Mouse (Mus musculus): ENCODE results near the gene Tmbim1. TPM values are rescaled to one million over a fixed set of nuclear protein-coding genes. Genes with fewer than 3 reads are reported as not detected.
A peak's percentile ranks its signal among the peaks of the same experiment; 100 is the strongest.

Tmbim1 gene
- polyA plus RNA-seq, 1 experiment from 2014 or later: 7.1 TPM

GRCm38 (mm10) chr1:74316114-74316827 lies 10.8 kb upstream of the Tmbim1 start:
- no peak overlapping the region for H3K4me3 ChIP-seq (replicated peaks)
- H3K9ac ChIP-seq (replicated peaks): no peak overlapping the region
- H3K4me1 ChIP-seq (replicated peaks): no peaks in the 10 kb centered on the region
- no peaks in the 10 kb centered on the region for H3K27me3 ChIP-seq
- ATAC-seq: no peak
- WGBS: 82% methylated on average over 4 of the region's 4 CpGs
- no peak overlapping the region for H3K27ac ChIP-seq
- H3K4me2 ChIP-seq (replicated peaks): no peak overlapping the region
- no peaks in the 10 kb centered on the region for H3K36me3 ChIP-seq
- no peaks in the 10 kb centered on the region; the same call in 1 of the 2 replicates for H3K9me3 ChIP-seq

- Histone ChIP-seq H3K36me3 (no peaks in the 10 kb centered on the region), H3K27ac (no peak overlapping the region), H3K4me3 (replicated peaks) (no peak overlapping the region), H3K9ac (replicated peaks) (no peak overlapping the region), H3K27me3 (no peaks in the 10 kb centered on the region), H3K4me2 (replicated peaks) (no peak overlapping the region), H3K4me1 (replicated peaks) (no peaks in the 10 kb centered on the region), H3K9me3 (no peaks in the 10 kb centered on the region; the same call in 1 of the 2 replicates)
- WGBS: 87% methylated on average over 3 of the region's 3 CpGs
- ATAC-seq: no peak
Observed at GRCm38 (mm10) chr1:74314796-74315195, 9.4 kb upstream of the Tmbim1 start.

- Histone ChIP-seq H3K9me3 (no peaks in the 10 kb centered on the region; the same call in 1 of the 2 replicates), H3K4me1 (replicated peaks) (no peaks in the 10 kb centered on the region), H3K36me3 (no peaks in the 10 kb centered on the region), H3K9ac (replicated peaks) (no peak overlapping the region), H3K27ac (no peak overlapping the region), H3K27me3 (no peaks in the 10 kb centered on the region), H3K4me2 (replicated peaks) (no peak overlapping the region), H3K4me3 (replicated peaks) (no peak overlapping the region)
- ATAC-seq: peak; percentile 66
- 5% methylated on average over 3 of the region's 3 CpGs for WGBS
Observed at GRCm38 (mm10) chr1:74313049-74313692, 7.7 kb upstream of the Tmbim1 start.

GRCm38 (mm10) chr1:74309767-74310166 lies 4.3 kb upstream of the Tmbim1 start:
- H3K9ac ChIP-seq (replicated peaks): no peak overlapping the region
- H3K27me3 ChIP-seq: no peaks in the 10 kb centered on the region
- no peaks in the 10 kb centered on the region; the same call in 1 of the 2 replicates for H3K9me3 ChIP-seq
- no peak overlapping the region for H3K4me2 ChIP-seq (replicated peaks)
- H3K36me3 ChIP-seq: no peaks in the 10 kb centered on the region
- no peak overlapping the region for H3K4me3 ChIP-seq (replicated peaks)
- H3K27ac ChIP-seq: no peak overlapping the region
- ATAC-seq: no peak
- WGBS: 64% methylated on average over 3 of the region's 3 CpGs
- no peaks in the 10 kb centered on the region for H3K4me1 ChIP-seq (replicated peaks)

GRCm38 (mm10) chr1:74308001-74308964 lies 2.9 kb upstream of the Tmbim1 start:
- no peak overlapping the region for H3K27ac ChIP-seq
- 79% methylated on average over 10 of the region's 10 CpGs for WGBS
- no peak overlapping the region for H3K4me2 ChIP-seq (replicated peaks)

GRCm38 (mm10) chr1:74307146-74307545 lies 1.7 kb upstream of the Tmbim1 start:
- 93% methylated on average over 1 of the region's 1 CpGs for WGBS
- no peak for ATAC-seq

More at GRCm38 (mm10) chr1:74308001-74308964, 2.9 kb upstream of the Tmbim1 start:
- Histone ChIP-seq H3K27me3 (peaks cover 13% of the 10 kb centered on the region), H3K4me1 (replicated peaks) (peaks cover 11% of the 10 kb centered on the region), H3K36me3 (no peaks in the 10 kb centered on the region), H3K4me3 (replicated peaks) (no peak overlapping the region), H3K9me3 (no peaks in the 10 kb centered on the region; the same call in 1 of the 2 replicates), H3K9ac (replicated peaks) (no peak overlapping the region)
- no peak for ATAC-seq

GRCm38 (mm10) chr1:74304946-74305345 lies 476 bp downstream of the Tmbim1 start:
- Histone ChIP-seq H3K4me3 (replicated peaks) (no peak overlapping the region), H3K4me1 (replicated peaks) (peaks cover 12% of the 10 kb centered on the region), H3K36me3 (no peaks in the 10 kb centered on the region), H3K27ac (no peak overlapping the region), H3K9ac (replicated peaks) (no peak overlapping the region), H3K9me3 (no peaks in the 10 kb centered on the region), H3K4me2 (replicated peaks) (no peak overlapping the region), H3K27me3 (peaks cover 19% of the 10 kb centered on the region)
- 82% methylated on average over 4 of the region's 4 CpGs for WGBS
- ATAC-seq: no peak

More at GRCm38 (mm10) chr1:74307146-74307545, 1.7 kb upstream of the Tmbim1 start:
- Histone ChIP-seq H3K9ac (replicated peaks) (no peak overlapping the region), H3K4me3 (replicated peaks) (no peak overlapping the region), H3K4me2 (replicated peaks) (no peak overlapping the region), H3K27me3 (peaks cover 19% of the 10 kb centered on the region), H3K9me3 (no peaks in the 10 kb centered on the region; the same call in 1 of the 2 replicates), H3K4me1 (replicated peaks) (peaks cover 12% of the 10 kb centered on the region), H3K27ac (no peak overlapping the region), H3K36me3 (no peaks in the 10 kb centered on the region)

GRCm38 (mm10) chr1:74304339-74304790 lies 1.1 kb downstream of the Tmbim1 start:
- Histone ChIP-seq H3K4me2 (replicated peaks) (peak overlapping the region; percentile 74), H3K27me3 (peaks cover 19% of the 10 kb centered on the region), H3K27ac (no peak overlapping the region), H3K4me1 (replicated peaks) (peaks cover 12% of the 10 kb centered on the region), H3K9ac (replicated peaks) (peak overlapping the region; percentile 62; the same call in 1 of the 2 replicates), H3K36me3 (no peaks in the 10 kb centered on the region), H3K9me3 (no peaks in the 10 kb centered on the region), H3K4me3 (replicated peaks) (peak overlapping the region; percentile 42)
- WGBS: 12% methylated on average over 12 of the region's 12 CpGs
- ATAC-seq: no peak

GRCm38 (mm10) chr1:74303509-74304338 lies 1.7 kb downstream of the Tmbim1 start:
- peak; percentile 80 for ATAC-seq
- 1% methylated on average over 56 of the region's 56 CpGs for WGBS
- H3K4me1 ChIP-seq (replicated peaks): peaks cover 12% of the 10 kb centered on the region
- no peaks in the 10 kb centered on the region for H3K9me3 ChIP-seq
- peak overlapping the region; percentile 62 for H3K9ac ChIP-seq (replicated peaks)
- H3K36me3 ChIP-seq: no peaks in the 10 kb centered on the region
- H3K27me3 ChIP-seq: peaks cover 19% of the 10 kb centered on the region
- peak overlapping the region; percentile 74 for H3K4me2 ChIP-seq (replicated peaks)
- peak overlapping the region; percentile 42 for H3K4me3 ChIP-seq (replicated peaks)
- H3K27ac ChIP-seq: no peak overlapping the region

- Histone ChIP-seq H3K27ac (no peak overlapping the region), H3K27me3 (peaks cover 19% of the 10 kb centered on the region), H3K4me1 (replicated peaks) (peaks cover 12% of the 10 kb centered on the region), H3K4me2 (replicated peaks) (no peak overlapping the region), H3K9ac (replicated peaks) (no peak overlapping the region), H3K4me3 (replicated peaks) (no peak overlapping the region), H3K9me3 (no peaks in the 10 kb centered on the region), H3K36me3 (no peaks in the 10 kb centered on the region)
- ATAC-seq: no peak
- WGBS: 80% methylated on average over 2 of the region's 2 CpGs
Observed at GRCm38 (mm10) chr1:74302835-74303234, 2.6 kb downstream of the Tmbim1 start.

GRCm38 (mm10) chr1:74302229-74302628 lies 3.2 kb downstream of the Tmbim1 start:
- H3K27ac ChIP-seq: no peak overlapping the region
- peaks cover 19% of the 10 kb centered on the region for H3K27me3 ChIP-seq
- ATAC-seq: no peak
- no peak overlapping the region for H3K4me3 ChIP-seq (replicated peaks)
- WGBS: 93% methylated on average over 7 of the region's 7 CpGs
- no peak overlapping the region for H3K9ac ChIP-seq (replicated peaks)
- H3K4me1 ChIP-seq (replicated peaks): peaks cover 12% of the 10 kb centered on the region
- H3K4me2 ChIP-seq (replicated peaks): no peak overlapping the region
- H3K9me3 ChIP-seq: no peaks in the 10 kb centered on the region
- H3K36me3 ChIP-seq: no peaks in the 10 kb centered on the region
